In genomic region chr1:7388627-7389026, GRCm38 (mm10) we compare ENCODE assay signal across 18 mouse cellular contexts.
"Had no signal": no experiment of that assay in that cellular context is flagged by ENCODE, and none has a peak within 500 bp of the region (broad histone marks: within the 10 kb centered on the region; RNA-seq: fewer than 3 reads in every experiment).

No protein-coding gene starts in this region.

- H3K4me1 ChIP-seq: liver, embryonic 13.5 days; liver, embryonic 15.5 days; lung, embryonic 15.5 days; megakaryocyte, embryonic 14.5 days; neural tube, embryonic 12.5 days; stomach, embryonic 15.5 days had no signal

- H3K9me3 ChIP-seq: liver, embryonic 13.5 days; liver, embryonic 15.5 days; lung, embryonic 15.5 days; megakaryocyte, embryonic 14.5 days; neural tube, embryonic 12.5 days; stomach, embryonic 15.5 days had no signal

- H3K36me3 ChIP-seq: liver, embryonic 15.5 days; lung, embryonic 15.5 days; neural tube, embryonic 12.5 days; stomach, embryonic 15.5 days had no signal

- H3K27ac ChIP-seq: liver, embryonic 13.5 days; liver, embryonic 15.5 days; lung, embryonic 15.5 days; macrophage; neural tube, embryonic 12.5 days; stomach, embryonic 15.5 days; stomach, postnatal 0 days had no signal

- H3K27me3 ChIP-seq: liver, embryonic 13.5 days; liver, embryonic 15.5 days; lung, embryonic 15.5 days; megakaryocyte, embryonic 14.5 days; neural tube, embryonic 12.5 days; stomach, embryonic 15.5 days had no signal

- H3K9ac ChIP-seq: liver, embryonic 13.5 days; liver, embryonic 15.5 days; liver, postnatal 0 days; lung, embryonic 15.5 days; neural tube, embryonic 12.5 days; stomach, embryonic 15.5 days had no signal

- H3K4me3 ChIP-seq: liver, embryonic 13.5 days; liver, embryonic 15.5 days; lung, embryonic 15.5 days; megakaryocyte, embryonic 14.5 days; neural tube, embryonic 12.5 days; stomach, embryonic 15.5 days had no signal

- DNase-seq: liver, embryonic 13.5 days; liver, postnatal 0 days; lung, adult 2 months; lung, postnatal 14 days; lung, postnatal 36 days; right cerebral cortex, postnatal 14 days; thymus, adult 2 months; thymus, postnatal 25 days; thymus, postnatal 4 days had no signal

- H3K4me2 ChIP-seq: liver, embryonic 11.5 days; liver, embryonic 13.5 days; liver, embryonic 15.5 days; lung, embryonic 15.5 days; neural tube, embryonic 12.5 days; stomach, embryonic 15.5 days had no signal

- ATAC-seq: liver, postnatal 0 days; lung, postnatal 0 days had no signal
